Mouse (Mus musculus) heart, embryonic 11.5 days (tissue): Measurements from ENCODE around the gene Prl4a1. TPM values are rescaled to one million over a fixed set of nuclear protein-coding genes. Genes with fewer than 3 reads are reported as not detected.
"Not testable (repeated sequence)": the region's sequence is repeated elsewhere in the genome, so short reads cannot be mapped to it uniquely, and the experiment has no call there.

Source experiments
- ATAC-seq: fragments of 200-750 bp; cut with Nextera tagmentation; replicated peaks from 2 replicates; pipeline ENCODE4 v1.8.0; 2017; ENCODE audit warnings: moderate library complexity; ENCODE audit not compliant: insufficient number of reproducible peaks, low FRiP score, low TSS enrichment
- H3K27ac ChIP-seq: fragments of 300-500 bp; sonication (generic); 2 replicates; pipeline ENCODE4 v1.5.1; 2014; ENCODE audit warnings: mild to moderate bottlenecking, low read depth, low read length
- H3K27me3 ChIP-seq: fragments of 300-500 bp; sonication (generic); 2 replicates; pipeline ENCODE4 v1.6.1; 2014; ENCODE audit warnings: mild to moderate bottlenecking, low read length, mixed read lengths; ENCODE audit not compliant: control insufficient read depth, insufficient read depth
- H3K36me3 ChIP-seq: fragments of 300-500 bp; sonication (generic); 2 replicates; pipeline ENCODE4 v1.6.1; 2014; ENCODE audit warnings: mild to moderate bottlenecking, low read length, moderate library complexity, mixed read lengths; ENCODE audit not compliant: control insufficient read depth, insufficient read depth
- H3K4me1 ChIP-seq: fragments of 300-500 bp; sonication (generic); 2 replicates; pipeline ENCODE4 v1.6.1; 2014; ENCODE audit warnings: low read length; ENCODE audit not compliant: control insufficient read depth, insufficient read depth
- H3K4me2 ChIP-seq: fragments of 300-500 bp; sonication (generic); 2 replicates; pipeline ENCODE4 v1.6.1; 2014; ENCODE audit warnings: mild to moderate bottlenecking, moderate library complexity
- H3K4me3 ChIP-seq: fragments of 300-500 bp; sonication (generic); 2 replicates; pipeline ENCODE4 v1.5.1; 2014; ENCODE audit warnings: low read depth, low read length
- H3K9ac ChIP-seq: fragments of 300-500 bp; sonication (generic); 2 replicates; pipeline ENCODE4 v1.6.1; 2014; ENCODE audit warnings: mild to moderate bottlenecking, low read depth, low read length, moderate library complexity
- H3K9me3 ChIP-seq: fragments of 300-500 bp; sonication (generic); replicated peaks from 2 replicates; pipeline ENCODE4 v1.6.1; 2016; ENCODE audit warnings: low read length; ENCODE audit not compliant: control insufficient read depth
- WGBS: fragments of 180-500 bp; shearing (Covaris S2); extraction: QIAGEN DNeasy Blood & Tissue Kit; methylation state at CpG from one replicate; pipeline ENCODE4 v1.1.7; 2014; ENCODE audit not compliant: insufficient replicate concordance; 5-methylcytosine and 5-hydroxymethylcytosine counted together
- polyA plus RNA-seq: library from polyadenylated mRNA; unstranded; fragments of >200 nt; fragmentation: Nextera tagmentation; extraction: Ambion mirVana; gene quantifications from 2 replicates; pipeline ENCODE4 v1.2.1, GENCODE M21; 2014

Prl4a1 gene
- not detected in 2 replicates for polyA plus RNA-seq

DNA sequence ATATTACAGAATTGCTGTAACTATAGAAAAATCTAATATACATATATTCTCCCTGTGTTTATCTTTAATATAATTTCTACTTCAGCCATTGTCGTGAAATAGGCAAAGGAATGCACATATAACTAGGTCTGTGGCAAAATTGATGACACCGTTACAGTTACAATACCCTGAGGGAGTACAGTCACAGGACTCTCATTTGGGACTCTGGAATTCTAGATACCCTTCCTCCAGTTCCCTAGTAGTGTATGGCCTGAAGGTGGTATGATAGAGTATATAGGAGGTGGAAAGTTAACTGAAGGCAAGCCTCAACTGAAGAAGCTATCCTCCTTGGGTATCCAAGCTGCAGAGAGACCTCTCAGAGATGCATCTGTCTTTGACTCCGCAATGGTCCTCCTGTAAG is at the start of gene Prl4a1:
Gene Prl4a1, plus strand, starts transcription at position 301 of the 400 bp plus-strand sequence.
- Histone ChIP-seq H3K9me3 (no peaks in the 10 kb centered on the region), H3K27ac (no peak within 1 kb of the TSS), H3K36me3 (no peaks in the 10 kb centered on the region), H3K4me1 (no peaks in the 10 kb centered on the region), H3K4me2 (no peak within 1 kb of the TSS), H3K9ac (no peak within 1 kb of the TSS), H3K27me3 (no peaks in the 10 kb centered on the region), H3K4me3 (no peak within 1 kb of the TSS)
- 78% methylated on average over 3 of the region's 3 CpGs for WGBS
- ATAC-seq: no peak

DNA sequence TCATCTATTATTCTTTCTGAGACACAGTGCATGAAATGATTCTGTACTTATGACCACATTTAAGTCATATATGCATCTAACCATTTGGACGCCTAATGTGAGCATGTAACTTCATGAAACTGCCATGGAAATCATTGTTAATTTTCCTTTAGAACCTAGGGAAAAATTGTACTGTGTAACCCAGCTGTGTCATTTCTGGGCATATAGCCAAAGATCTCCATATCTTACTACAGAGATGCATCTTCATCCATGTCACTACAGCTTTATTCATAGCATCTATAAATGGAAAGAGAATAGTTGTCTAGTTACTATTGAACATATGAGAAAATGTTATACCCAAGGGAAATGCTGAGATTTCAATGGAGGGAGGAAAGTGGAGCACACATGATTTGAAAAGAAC is 43.1 kb upstream of the Prl4a1 start:
- H3K9me3 ChIP-seq: no peaks in the 10 kb centered on the region
- no peaks in the 10 kb centered on the region for H3K27me3 ChIP-seq
- H3K4me1 ChIP-seq: no peaks in the 10 kb centered on the region
- H3K4me3 ChIP-seq: no peak overlapping the region
- WGBS: 69% methylated on average over 1 of the region's 1 CpGs
- no peak overlapping the region for H3K9ac ChIP-seq
- no peak for ATAC-seq
- H3K4me2 ChIP-seq: no peak overlapping the region
- H3K36me3 ChIP-seq: no peaks in the 10 kb centered on the region
- H3K27ac ChIP-seq: no peak overlapping the region

DNA sequence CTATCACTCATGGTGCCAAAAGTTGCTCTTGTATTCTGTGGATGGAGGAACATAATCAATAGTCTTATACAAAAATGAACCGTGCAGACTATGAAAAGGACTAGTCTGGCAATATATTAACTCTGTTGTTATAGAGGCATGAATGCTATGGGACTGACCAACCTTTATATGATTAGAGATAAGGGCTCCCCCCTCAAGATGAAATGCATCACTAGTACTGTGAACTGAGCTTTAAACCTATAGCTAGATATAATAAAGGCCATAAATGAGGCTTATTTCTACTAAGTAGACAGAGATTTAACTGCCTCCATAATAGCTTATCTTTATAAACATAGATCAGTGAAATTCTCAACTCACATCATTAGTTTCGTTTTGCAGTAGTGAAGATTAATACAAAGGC is 41.7 kb upstream of the Prl4a1 start:
- H3K36me3 ChIP-seq, H3K27ac ChIP-seq, H3K4me3 ChIP-seq, H3K9ac ChIP-seq, H3K4me2 ChIP-seq, H3K4me1 ChIP-seq, ATAC-seq, H3K9me3 ChIP-seq, H3K27me3 ChIP-seq: not testable (repeated sequence)
- 66% methylated on average over 2 of the region's 2 CpGs for WGBS

DNA sequence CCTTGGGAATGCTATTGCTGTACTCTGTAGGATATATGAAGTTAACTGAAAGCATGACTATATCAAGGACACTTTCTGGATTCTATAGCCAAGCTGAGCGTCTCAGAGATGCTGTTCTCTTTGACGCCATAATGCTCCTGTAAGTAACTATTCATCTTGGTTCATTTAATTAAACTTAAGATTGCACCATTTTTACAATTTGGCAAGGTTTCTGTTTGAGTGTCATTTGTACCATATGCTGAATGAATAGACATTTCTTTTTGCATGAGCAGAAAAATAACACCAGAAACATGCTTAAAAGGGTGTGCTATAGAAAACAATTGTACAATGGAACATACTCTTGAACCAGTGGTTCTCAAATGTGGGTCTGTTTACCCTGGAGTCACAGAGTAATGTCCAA is 38.4 kb upstream of the Prl4a1 start:
- Histone ChIP-seq H3K27ac (no peak overlapping the region), H3K4me2 (no peak overlapping the region), H3K9ac (no peak overlapping the region), H3K36me3 (no peaks in the 10 kb centered on the region), H3K4me1 (no peaks in the 10 kb centered on the region), H3K4me3 (no peak overlapping the region), H3K27me3 (no peaks in the 10 kb centered on the region), H3K9me3 (no peaks in the 10 kb centered on the region)
- 80% methylated on average over 2 of the region's 2 CpGs for WGBS
- ATAC-seq: no peak

DNA sequence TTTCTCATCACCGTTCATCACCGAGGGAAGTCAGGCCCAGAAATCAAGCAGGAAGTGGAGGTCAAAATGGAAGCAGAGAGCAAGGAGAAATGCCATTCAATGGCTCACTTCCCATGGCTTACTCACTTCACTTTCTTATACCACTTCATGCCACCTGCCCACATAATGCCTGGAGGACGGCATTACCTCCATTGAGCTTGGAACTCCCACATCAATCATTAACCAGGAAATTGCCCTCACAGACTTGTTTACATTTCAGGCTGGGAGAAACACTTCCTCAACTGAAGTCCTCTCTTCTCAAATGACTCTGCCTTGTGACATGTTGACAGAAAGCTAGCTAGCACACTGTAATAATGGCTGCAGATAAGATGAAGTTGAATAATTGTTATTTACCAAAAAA is 19.5 kb upstream of the Prl4a1 start:
- not testable (repeated sequence) for H3K4me1 ChIP-seq, H3K27me3 ChIP-seq, H3K4me3 ChIP-seq, H3K9ac ChIP-seq, ATAC-seq, H3K27ac ChIP-seq, H3K36me3 ChIP-seq, H3K4me2 ChIP-seq, H3K9me3 ChIP-seq
- WGBS: 60% methylated on average over 3 of the region's 3 CpGs

DNA sequence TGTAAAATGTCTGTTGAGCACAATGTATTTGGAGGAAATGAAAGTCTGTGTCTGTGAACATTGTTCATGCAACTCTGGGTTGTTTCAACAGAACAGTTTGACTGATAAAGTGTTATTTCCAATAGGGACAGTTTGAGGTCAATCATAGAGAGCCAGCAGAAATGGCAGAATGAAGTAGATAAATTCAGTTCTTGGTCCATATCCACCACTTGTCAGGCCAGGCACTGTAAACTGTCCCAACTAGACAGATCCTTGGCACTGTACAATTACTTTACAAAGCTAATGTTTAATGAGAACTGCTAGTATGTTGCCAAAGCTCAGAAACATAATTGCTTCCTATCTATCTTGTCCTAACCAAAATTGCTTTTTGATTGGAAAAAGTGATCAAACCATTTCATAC is 13.3 kb downstream of the Prl4a1 start:
- no peak overlapping the region for H3K4me2 ChIP-seq
- H3K9me3 ChIP-seq: no peaks in the 10 kb centered on the region
- no peak overlapping the region for H3K9ac ChIP-seq
- ATAC-seq: no peak
- H3K36me3 ChIP-seq: no peaks in the 10 kb centered on the region
- H3K27ac ChIP-seq: no peak overlapping the region
- H3K4me3 ChIP-seq: no peak overlapping the region
- H3K27me3 ChIP-seq: no peaks in the 10 kb centered on the region
- no peaks in the 10 kb centered on the region for H3K4me1 ChIP-seq

DNA sequence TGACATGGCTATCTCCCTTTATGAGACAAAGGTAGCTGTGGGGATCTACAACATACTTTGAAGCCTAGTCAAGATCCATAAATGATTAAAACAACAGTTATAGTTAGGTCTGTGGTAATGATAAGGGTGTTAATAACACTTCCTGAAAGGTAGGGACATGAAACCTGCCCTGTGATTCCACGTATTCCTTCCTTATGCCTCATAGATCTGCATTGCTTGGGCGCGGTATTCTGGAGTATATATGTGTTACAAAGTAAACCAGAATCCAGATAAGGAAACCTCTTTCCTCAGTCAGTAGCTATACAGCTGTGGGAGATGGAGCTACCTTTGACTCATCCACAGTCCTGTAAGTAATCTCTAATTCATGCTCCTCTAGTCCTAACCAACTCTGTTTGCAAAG is 53.3 kb downstream of the Prl4a1 start:
- Histone ChIP-seq H3K4me2 (no peak overlapping the region), H3K9me3 (no peaks in the 10 kb centered on the region), H3K27me3 (no peaks in the 10 kb centered on the region), H3K36me3 (no peaks in the 10 kb centered on the region), H3K4me1 (no peaks in the 10 kb centered on the region), H3K9ac (no peak overlapping the region), H3K4me3 (no peak overlapping the region), H3K27ac (no peak overlapping the region)
- no peak for ATAC-seq
- WGBS: 83% methylated on average over 3 of the region's 3 CpGs

Other genes with a start within 250 kb of the Prl4a1 start
- gene Prl7c1, start 235.4 kb upstream of the Prl4a1 start, polyA plus RNA-seq: not detected in 2 replicates
- not detected in 2 replicates for gene Prl2a1, start 214.6 kb upstream of the Prl4a1 start, polyA plus RNA-seq
- gene Prl2c1, start 166.9 kb upstream of the Prl4a1 start, polyA plus RNA-seq: not detected in 2 replicates
- gene Prl5a1, start 126.3 kb downstream of the Prl4a1 start, polyA plus RNA-seq: not detected in 2 replicates
- gene Gm11361, start 241.3 kb downstream of the Prl4a1 start, polyA plus RNA-seq: 1.8 and 3.9 TPM in 2 replicates